Mouse (Mus musculus) liver, adult (tissue): Measurements from ENCODE around the gene Klhl18.

Experiments
- GATA4 ChIP-seq: IDR thresholded peaks from 2 replicates; pipeline ENCODE4 v1.6.1; 2014; ENCODE audit warnings: mild to moderate bottlenecking, low read length; ENCODE audit not compliant: insufficient replicate concordance

Klhl18 gene

GRCm38 (mm10) chr9:110400650-110401049, 75.8 kb downstream of the Klhl18 start:
- TF ChIP-seq GATA4: no peak

DNA sequence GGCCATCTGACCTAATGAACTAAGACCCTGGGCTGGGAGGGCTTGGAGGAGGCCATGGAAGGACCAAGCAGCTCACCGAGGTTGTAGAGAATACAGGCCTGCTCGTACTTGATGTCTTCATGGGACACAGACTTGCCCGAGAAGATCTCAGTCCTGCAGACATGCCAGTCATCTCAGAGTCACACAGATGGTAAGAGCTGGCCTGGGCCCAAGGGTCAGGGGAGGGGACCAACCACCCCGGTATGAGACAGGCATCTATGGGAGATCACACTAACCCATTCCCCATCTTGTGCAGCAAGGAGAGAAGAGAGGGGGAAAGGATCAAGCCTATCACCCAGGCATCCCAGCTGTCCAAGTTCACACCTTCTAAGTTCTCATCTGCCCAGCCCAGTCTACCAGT, 83.2 kb downstream of the Klhl18 start:
- TF ChIP-seq GATA4: no peak

GRCm38 (mm10) chr9:110390843-110391242, 85.7 kb downstream of the Klhl18 start:
- no peak for TF ChIP-seq GATA4

DNA sequence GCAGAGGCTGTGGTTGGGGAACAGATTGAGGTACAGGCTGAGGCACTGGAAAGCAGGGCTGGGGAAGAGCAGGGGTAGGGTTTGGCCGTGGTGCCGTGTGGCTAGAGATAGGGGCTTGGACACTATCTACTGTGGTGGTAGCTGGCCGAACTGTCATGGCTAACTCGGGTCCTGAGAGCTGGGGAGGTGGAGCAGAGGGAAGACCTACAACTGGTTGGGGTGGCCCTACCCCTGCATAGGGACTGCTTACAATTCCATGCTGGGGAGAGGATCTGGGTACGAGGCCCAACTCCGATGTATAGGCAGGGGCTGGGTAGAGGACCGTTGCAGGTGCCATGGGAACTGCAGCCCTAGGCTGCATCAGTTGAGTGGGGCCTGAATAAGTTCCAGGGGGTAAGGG, 88.5 kb downstream of the Klhl18 start:
- no peak for TF ChIP-seq GATA4

DNA sequence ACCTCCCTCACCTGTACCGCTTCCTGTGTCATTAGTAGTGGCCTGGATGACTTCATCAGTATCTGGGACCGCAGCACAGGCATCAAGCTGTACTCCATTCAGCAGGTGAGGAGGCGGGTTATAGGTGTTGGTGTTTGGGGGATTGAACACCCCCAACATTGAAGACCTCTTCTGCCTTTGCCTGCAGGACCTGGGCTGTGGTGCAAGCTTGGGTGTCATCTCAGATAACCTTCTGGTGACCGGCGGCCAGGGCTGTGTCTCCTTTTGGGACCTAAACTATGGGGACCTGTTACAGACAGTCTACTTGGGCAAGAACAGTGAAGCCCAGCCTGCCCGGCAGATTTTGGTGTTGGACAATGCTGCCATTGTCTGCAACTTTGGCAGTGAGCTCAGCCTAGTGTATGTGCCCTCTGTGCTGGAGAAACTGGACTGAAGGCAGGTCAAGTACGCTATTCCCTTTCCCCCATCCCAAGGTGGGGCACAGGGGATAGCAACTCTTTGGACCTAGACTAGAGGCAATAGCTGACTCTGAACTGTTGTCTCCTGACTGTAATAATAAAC, 92.0 kb downstream of the Klhl18 start:
- no peak for TF ChIP-seq GATA4

GRCm38 (mm10) chr9:110381292-110381691, 95.2 kb downstream of the Klhl18 start:
- no peak for TF ChIP-seq GATA4

DNA sequence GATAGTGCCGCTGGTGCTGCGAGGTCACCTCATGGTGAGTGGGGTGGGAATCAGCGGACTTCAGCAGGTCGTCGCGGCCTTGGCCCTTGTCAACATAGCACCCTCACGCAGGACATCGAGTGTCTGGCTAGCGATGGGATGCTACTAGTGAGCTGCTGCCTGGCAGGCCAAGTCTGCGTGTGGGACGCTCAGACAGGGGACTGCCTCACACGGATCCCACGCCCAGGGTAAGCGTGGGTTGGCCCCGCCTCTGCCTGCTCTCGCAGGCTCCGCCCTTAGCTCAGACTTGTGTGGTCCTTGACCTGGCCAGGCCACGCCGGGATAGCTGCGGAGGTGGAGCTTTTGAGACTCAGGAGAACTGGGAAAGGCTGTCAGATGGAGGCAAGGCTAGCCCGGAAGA, 95.8 kb downstream of the Klhl18 start:
- TF ChIP-seq GATA4: no peak

GRCm38 (mm10) chr9:110379361-110379760, 97.1 kb downstream of the Klhl18 start:
- no peak for TF ChIP-seq GATA4
